Mouse (Mus musculus) lung, postnatal 14 days (tissue): ENCODE measurements around the gene Rnf217.

ENCODE experiments used
- DNase-seq: peaks from one replicate; pipeline ENCODE4 v3.0.0; 2021

Gene Rnf217

GRCm38 (mm10) chr10:31609066-31609961 lies at the start of gene Rnf217:
Gene Rnf217 (minus strand): TSS chr10:31609184.
- peak; percentile 58 for DNase-seq

- DNase-seq: no peak
These were observed 38.3 kb upstream of the Rnf217 start for GRCm38 (mm10) chr10:31647270-31647669.

- no peak for DNase-seq
These were observed 37.1 kb upstream of the Rnf217 start for GRCm38 (mm10) chr10:31646083-31646482.

- DNase-seq: no peak
These were observed 26.1 kb upstream of the Rnf217 start for GRCm38 (mm10) chr10:31635098-31635497.

GRCm38 (mm10) chr10:31632005-31632404 lies 23.0 kb upstream of the Rnf217 start:
- no peak for DNase-seq

GRCm38 (mm10) chr10:31615355-31615754 lies 6.4 kb upstream of the Rnf217 start:
- DNase-seq: no peak

- no peak for DNase-seq
These were observed 5.1 kb upstream of the Rnf217 start for GRCm38 (mm10) chr10:31614111-31614510.

GRCm38 (mm10) chr10:31608441-31609065 lies 431 bp downstream of the Rnf217 start:
- peak; percentile 41 for DNase-seq

- DNase-seq: peak; percentile 23
These were observed 1.8 kb downstream of the Rnf217 start for GRCm38 (mm10) chr10:31606981-31607867.

- no peak for DNase-seq
These were observed 5.1 kb downstream of the Rnf217 start for GRCm38 (mm10) chr10:31603855-31604254.

- DNase-seq: no peak
These were observed 8.9 kb downstream of the Rnf217 start for GRCm38 (mm10) chr10:31600116-31600515.

GRCm38 (mm10) chr10:31597886-31598285 lies 11.1 kb downstream of the Rnf217 start:
- DNase-seq: no peak

GRCm38 (mm10) chr10:31596804-31597203 lies 12.2 kb downstream of the Rnf217 start:
- no peak for DNase-seq

GRCm38 (mm10) chr10:31595326-31595725 lies 13.7 kb downstream of the Rnf217 start:
- DNase-seq: no peak

GRCm38 (mm10) chr10:31592741-31593524 lies 16.1 kb downstream of the Rnf217 start:
- peak; percentile 43 for DNase-seq

- DNase-seq: no peak
These were observed 16.8 kb downstream of the Rnf217 start for GRCm38 (mm10) chr10:31592095-31592740.

- no peak for DNase-seq
These were observed 28.3 kb downstream of the Rnf217 start for GRCm38 (mm10) chr10:31580722-31581121.

GRCm38 (mm10) chr10:31580073-31580472 lies 28.9 kb downstream of the Rnf217 start:
- DNase-seq: no peak

- no peak for DNase-seq
These were observed 35.7 kb downstream of the Rnf217 start for GRCm38 (mm10) chr10:31573267-31573666.

GRCm38 (mm10) chr10:31557311-31557710 lies 51.7 kb downstream of the Rnf217 start:
- DNase-seq: no peak

GRCm38 (mm10) chr10:31555433-31555960 lies 53.5 kb downstream of the Rnf217 start:
- DNase-seq: no peak
